Mouse (Mus musculus): ENCODE measurements at regions not wholly inside any gene's neighbourhood (a gene's known extent, or its start where the extent isn't known, plus 50 kb on each side); places are given as distances from the start of the nearest gene placed in this dataset.

- DNase-seq (ENCODE audit: low read depth, low spot score) = peak; percentile 19
These were observed 401.9 kb upstream of the Slc35b3 start for GRCm38 (mm10) chr13:39362536-39362935.

- no peak for DNase-seq (ENCODE audit: low read depth, low spot score)
These were observed 390.9 kb upstream of the Slc35b3 start for GRCm38 (mm10) chr13:39351606-39352005.

GRCm38 (mm10) chr13:39350668-39351067 is 390.0 kb upstream of the Slc35b3 start:
- no peak for DNase-seq (ENCODE audit: low read depth, low spot score)

- no peak for DNase-seq (ENCODE audit: low read depth, low spot score)
These were observed 387.1 kb upstream of the Slc35b3 start for GRCm38 (mm10) chr13:39347761-39348160.

- DNase-seq (ENCODE audit: low read depth, low spot score) = no peak
These were observed 374.2 kb upstream of the Slc35b3 start for GRCm38 (mm10) chr13:39334874-39335273.

GRCm38 (mm10) chr13:39329794-39330193 is 369.1 kb upstream of the Slc35b3 start:
- no peak for DNase-seq (ENCODE audit: low read depth, low spot score)

GRCm38 (mm10) chr13:39326176-39326575 is 365.5 kb upstream of the Slc35b3 start:
- DNase-seq (ENCODE audit: low read depth, low spot score) = no peak

- DNase-seq (ENCODE audit: low read depth, low spot score) = no peak
These were observed 360.4 kb upstream of the Slc35b3 start for GRCm38 (mm10) chr13:39321111-39321510.

GRCm38 (mm10) chr13:39309758-39310157 is 349.1 kb upstream of the Slc35b3 start:
- DNase-seq (ENCODE audit: low read depth, low spot score) = no peak

- no peak for DNase-seq (ENCODE audit: low read depth, low spot score)
These were observed 347.2 kb upstream of the Slc35b3 start for GRCm38 (mm10) chr13:39307845-39308244.

GRCm38 (mm10) chr13:39306851-39307250 is 346.2 kb upstream of the Slc35b3 start:
- DNase-seq (ENCODE audit: low read depth, low spot score) = no peak

GRCm38 (mm10) chr13:39297129-39297528 is 336.5 kb upstream of the Slc35b3 start:
- DNase-seq (ENCODE audit: low read depth, low spot score) = no peak

- no peak for DNase-seq (ENCODE audit: low read depth, low spot score)
These were observed 329.7 kb upstream of the Slc35b3 start for GRCm38 (mm10) chr13:39290216-39290960.

- DNase-seq (ENCODE audit: low read depth, low spot score) = no peak
These were observed 321.6 kb upstream of the Slc35b3 start for GRCm38 (mm10) chr13:39282272-39282671.

- no peak for DNase-seq (ENCODE audit: low read depth, low spot score)
These were observed 317.4 kb upstream of the Slc35b3 start for GRCm38 (mm10) chr13:39278101-39278500.

- no peak for DNase-seq (ENCODE audit: low read depth, low spot score)
These were observed 305.3 kb upstream of the Slc35b3 start for GRCm38 (mm10) chr13:39266024-39266423.

GRCm38 (mm10) chr13:39256708-39257107 is 296.0 kb upstream of the Slc35b3 start:
- no peak for DNase-seq (ENCODE audit: low read depth, low spot score)

- DNase-seq (ENCODE audit: low read depth, low spot score) = no peak
These were observed 294.7 kb upstream of the Slc35b3 start for GRCm38 (mm10) chr13:39255338-39255737.

GRCm38 (mm10) chr13:39252591-39252990 is 291.9 kb upstream of the Slc35b3 start:
- no peak for DNase-seq (ENCODE audit: low read depth, low spot score)

GRCm38 (mm10) chr13:39250096-39250495 is 289.4 kb upstream of the Slc35b3 start:
- DNase-seq (ENCODE audit: low read depth, low spot score) = no peak

- DNase-seq (ENCODE audit: low read depth, low spot score) = no peak
These were observed 266.2 kb upstream of the Slc35b3 start for GRCm38 (mm10) chr13:39226829-39227228.

GRCm38 (mm10) chr13:39225651-39226050 is 265.0 kb upstream of the Slc35b3 start:
- DNase-seq (ENCODE audit: low read depth, low spot score) = no peak

- no peak for DNase-seq (ENCODE audit: low read depth, low spot score)
These were observed 250.4 kb upstream of the Slc35b3 start for GRCm38 (mm10) chr13:39211076-39211475.

GRCm38 (mm10) chr13:39183715-39184179 is 223.1 kb upstream of the Slc35b3 start:
- no peak for DNase-seq (ENCODE audit: low read depth, low spot score)
